Mouse (Mus musculus): ENCODE measurements at regions not wholly inside any gene's neighbourhood (a gene's known extent, or its start where the extent isn't known, plus 50 kb on each side); places are given as distances from the start of the nearest gene placed in this dataset.

GRCm38 (mm10) chr13:91312905-91313571 is 89.3 kb upstream of the Atg10 start:
- ATAC-seq (ENCODE audit: insufficient number of reproducible peaks, low FRiP score, low TSS enrichment, low read depth) (no peak), DNase-seq (ENCODE audit: low spot score) (no peak)
- H3K9ac ChIP-seq (ENCODE audit: low read length): no peak overlapping the region
- no peak overlapping the region for H3K4me2 ChIP-seq (ENCODE audit: low read depth, severe bottlenecking)
- H3K27ac ChIP-seq (replicated peaks; ENCODE audit: low read depth, low read length): no peak overlapping the region
- no peaks in the 10 kb centered on the region for H3K36me3 ChIP-seq (ENCODE audit: control insufficient read depth, insufficient read depth, low read length)
- no peak overlapping the region for H3K4me3 ChIP-seq (ENCODE audit: low read depth, low read length)
- H3K9me3 ChIP-seq (ENCODE audit: control insufficient read depth, low read length): no peaks in the 10 kb centered on the region
- H3K27me3 ChIP-seq (ENCODE audit: control insufficient read depth, insufficient read depth, low read length): no peaks in the 10 kb centered on the region
- no peaks in the 10 kb centered on the region for H3K4me1 ChIP-seq (ENCODE audit: control insufficient read depth, insufficient read depth, low read length)
- WGBS: 81% methylated on average over 5 of the region's 5 CpGs

- no peaks in the 10 kb centered on the region for H3K9me3 ChIP-seq (ENCODE audit: control insufficient read depth, low read length)
- peak; percentile 19 for DNase-seq (ENCODE audit: low spot score)
- H3K4me1 ChIP-seq (ENCODE audit: control insufficient read depth, insufficient read depth, low read length): no peaks in the 10 kb centered on the region
- no peaks in the 10 kb centered on the region for H3K36me3 ChIP-seq (ENCODE audit: control insufficient read depth, insufficient read depth, low read length)
- H3K4me3 ChIP-seq (ENCODE audit: low read depth, low read length): no peak overlapping the region
- H3K27ac ChIP-seq (replicated peaks; ENCODE audit: low read depth, low read length): no peak overlapping the region
- no peak overlapping the region for H3K4me2 ChIP-seq (ENCODE audit: low read depth, severe bottlenecking)
- ATAC-seq (ENCODE audit: insufficient number of reproducible peaks, low FRiP score, low TSS enrichment, low read depth): no peak
- no peak overlapping the region for H3K9ac ChIP-seq (ENCODE audit: low read length)
- no peaks in the 10 kb centered on the region for H3K27me3 ChIP-seq (ENCODE audit: control insufficient read depth, insufficient read depth, low read length)
- 85% methylated on average over 6 of the region's 6 CpGs for WGBS
Observed at GRCm38 (mm10) chr13:91322331-91322730, 98.6 kb upstream of the Atg10 start.

GRCm38 (mm10) chr13:91326834-91327233 is 103.1 kb upstream of the Atg10 start:
- no peak for ATAC-seq (ENCODE audit: insufficient number of reproducible peaks, low FRiP score, low TSS enrichment, low read depth)
- WGBS: 87% methylated on average over 3 of the region's 3 CpGs

GRCm38 (mm10) chr13:91334283-91334682 is 110.5 kb upstream of the Atg10 start:
- no peaks in the 10 kb centered on the region for H3K9me3 ChIP-seq (ENCODE audit: control insufficient read depth, low read length)
- H3K36me3 ChIP-seq (ENCODE audit: control insufficient read depth, insufficient read depth, low read length): no peaks in the 10 kb centered on the region
- H3K4me3 ChIP-seq (ENCODE audit: low read depth, low read length): no peak overlapping the region
- H3K4me1 ChIP-seq (ENCODE audit: control insufficient read depth, insufficient read depth, low read length): no peaks in the 10 kb centered on the region
- no peaks in the 10 kb centered on the region for H3K27me3 ChIP-seq (ENCODE audit: control insufficient read depth, insufficient read depth, low read length)
- ATAC-seq (ENCODE audit: insufficient number of reproducible peaks, low FRiP score, low TSS enrichment, low read depth): no peak
- no peak overlapping the region for H3K9ac ChIP-seq (ENCODE audit: low read length)
- H3K4me2 ChIP-seq (ENCODE audit: low read depth, severe bottlenecking): no peak overlapping the region
- DNase-seq (ENCODE audit: low spot score): no peak
- H3K27ac ChIP-seq (replicated peaks; ENCODE audit: low read depth, low read length): no peak overlapping the region

More at GRCm38 (mm10) chr13:91326834-91327233, 103.1 kb upstream of the Atg10 start:
- H3K4me3 ChIP-seq (ENCODE audit: low read depth, low read length): no peak overlapping the region
- DNase-seq (ENCODE audit: low spot score): no peak
- H3K9ac ChIP-seq (ENCODE audit: low read length): no peak overlapping the region
- no peaks in the 10 kb centered on the region for H3K9me3 ChIP-seq (ENCODE audit: control insufficient read depth, low read length)
- H3K4me2 ChIP-seq (ENCODE audit: low read depth, severe bottlenecking): no peak overlapping the region
- H3K27ac ChIP-seq (replicated peaks; ENCODE audit: low read depth, low read length): no peak overlapping the region
- H3K4me1 ChIP-seq (ENCODE audit: control insufficient read depth, insufficient read depth, low read length): no peaks in the 10 kb centered on the region
- H3K27me3 ChIP-seq (ENCODE audit: control insufficient read depth, insufficient read depth, low read length): no peaks in the 10 kb centered on the region
- H3K36me3 ChIP-seq (ENCODE audit: control insufficient read depth, insufficient read depth, low read length): no peaks in the 10 kb centered on the region

- Histone ChIP-seq H3K4me3 (ENCODE audit: low read depth, low read length) (no peak overlapping the region), H3K27ac (replicated peaks; ENCODE audit: low read depth, low read length) (no peak overlapping the region), H3K9me3 (ENCODE audit: control insufficient read depth, low read length) (no peaks in the 10 kb centered on the region), H3K4me2 (ENCODE audit: low read depth, severe bottlenecking) (no peak overlapping the region), H3K27me3 (ENCODE audit: control insufficient read depth, insufficient read depth, low read length) (no peaks in the 10 kb centered on the region), H3K4me1 (ENCODE audit: control insufficient read depth, insufficient read depth, low read length) (no peaks in the 10 kb centered on the region), H3K9ac (ENCODE audit: low read length) (no peak overlapping the region), H3K36me3 (ENCODE audit: control insufficient read depth, insufficient read depth, low read length) (no peaks in the 10 kb centered on the region)
- DNase-seq (ENCODE audit: low spot score) (no peak), ATAC-seq (ENCODE audit: insufficient number of reproducible peaks, low FRiP score, low TSS enrichment, low read depth) (no peak)
- 68% methylated on average over 1 of the region's 1 CpGs for WGBS
Observed at GRCm38 (mm10) chr13:91344139-91344538, 115.9 kb upstream of the Ssbp2 start.

- Histone ChIP-seq H3K9ac (ENCODE audit: low read length) (no peak overlapping the region), H3K27me3 (ENCODE audit: control insufficient read depth, insufficient read depth, low read length) (no peaks in the 10 kb centered on the region), H3K36me3 (ENCODE audit: control insufficient read depth, insufficient read depth, low read length) (no peaks in the 10 kb centered on the region), H3K27ac (replicated peaks; ENCODE audit: low read depth, low read length) (no peak overlapping the region), H3K4me2 (ENCODE audit: low read depth, severe bottlenecking) (no peak overlapping the region), H3K4me3 (ENCODE audit: low read depth, low read length) (no peak overlapping the region), H3K9me3 (ENCODE audit: control insufficient read depth, low read length) (no peaks in the 10 kb centered on the region), H3K4me1 (ENCODE audit: control insufficient read depth, insufficient read depth, low read length) (no peaks in the 10 kb centered on the region)
- 84% methylated on average over 12 of the region's 12 CpGs for WGBS
- DNase-seq (ENCODE audit: low spot score): no peak
- ATAC-seq (ENCODE audit: insufficient number of reproducible peaks, low FRiP score, low TSS enrichment, low read depth): no peak
Observed at GRCm38 (mm10) chr13:91348489-91349083, 111.5 kb upstream of the Ssbp2 start.

- ATAC-seq (ENCODE audit: insufficient number of reproducible peaks, low FRiP score, low TSS enrichment, low read depth) (no peak), DNase-seq (ENCODE audit: low spot score) (no peak)
- 79% methylated on average over 8 of the region's 8 CpGs for WGBS
- H3K36me3 ChIP-seq (ENCODE audit: control insufficient read depth, insufficient read depth, low read length): no peaks in the 10 kb centered on the region
- H3K4me3 ChIP-seq (ENCODE audit: low read depth, low read length): no peak overlapping the region
- no peaks in the 10 kb centered on the region for H3K9me3 ChIP-seq (ENCODE audit: control insufficient read depth, low read length)
- no peaks in the 10 kb centered on the region for H3K4me1 ChIP-seq (ENCODE audit: control insufficient read depth, insufficient read depth, low read length)
- no peaks in the 10 kb centered on the region for H3K27me3 ChIP-seq (ENCODE audit: control insufficient read depth, insufficient read depth, low read length)
- no peak overlapping the region for H3K27ac ChIP-seq (replicated peaks; ENCODE audit: low read depth, low read length)
- no peak overlapping the region for H3K4me2 ChIP-seq (ENCODE audit: low read depth, severe bottlenecking)
- H3K9ac ChIP-seq (ENCODE audit: low read length): no peak overlapping the region
Observed at GRCm38 (mm10) chr13:91352311-91352710, 107.8 kb upstream of the Ssbp2 start.

GRCm38 (mm10) chr13:91356516-91356915 is 103.6 kb upstream of the Ssbp2 start:
- H3K4me1 ChIP-seq (ENCODE audit: control insufficient read depth, insufficient read depth, low read length): no peaks in the 10 kb centered on the region
- H3K4me2 ChIP-seq (ENCODE audit: low read depth, severe bottlenecking): no peak overlapping the region
- H3K27me3 ChIP-seq (ENCODE audit: control insufficient read depth, insufficient read depth, low read length): no peaks in the 10 kb centered on the region
- no peak overlapping the region for H3K9ac ChIP-seq (ENCODE audit: low read length)
- H3K27ac ChIP-seq (replicated peaks; ENCODE audit: low read depth, low read length): no peak overlapping the region
- H3K4me3 ChIP-seq (ENCODE audit: low read depth, low read length): no peak overlapping the region
- DNase-seq (ENCODE audit: low spot score) (no peak), ATAC-seq (ENCODE audit: insufficient number of reproducible peaks, low FRiP score, low TSS enrichment, low read depth) (no peak)
- no peaks in the 10 kb centered on the region for H3K9me3 ChIP-seq (ENCODE audit: control insufficient read depth, low read length)
- H3K36me3 ChIP-seq (ENCODE audit: control insufficient read depth, insufficient read depth, low read length): no peaks in the 10 kb centered on the region
- WGBS: 88% methylated on average over 9 of the region's 9 CpGs

- DNase-seq (ENCODE audit: low spot score): no peak
- Histone ChIP-seq H3K9me3 (ENCODE audit: control insufficient read depth, low read length) (no peaks in the 10 kb centered on the region), H3K9ac (ENCODE audit: low read length) (no peak overlapping the region), H3K27me3 (ENCODE audit: control insufficient read depth, insufficient read depth, low read length) (no peaks in the 10 kb centered on the region), H3K4me2 (ENCODE audit: low read depth, severe bottlenecking) (no peak overlapping the region), H3K27ac (replicated peaks; ENCODE audit: low read depth, low read length) (no peak overlapping the region), H3K36me3 (ENCODE audit: control insufficient read depth, insufficient read depth, low read length) (no peaks in the 10 kb centered on the region), H3K4me1 (ENCODE audit: control insufficient read depth, insufficient read depth, low read length) (peaks cover 1% of the 10 kb centered on the region; the same call in 1 of the 2 replicates), H3K4me3 (ENCODE audit: low read depth, low read length) (no peak overlapping the region)
- ATAC-seq (ENCODE audit: insufficient number of reproducible peaks, low FRiP score, low TSS enrichment, low read depth): no peak
- 82% methylated on average over 6 of the region's 6 CpGs for WGBS
Observed at GRCm38 (mm10) chr13:91360121-91360520, 100.0 kb upstream of the Ssbp2 start.
